9 mouse cellular contexts compared by ENCODE assay signal in genomic region chr15:31207346-31208093, GRCm38 (mm10). TPM values are rescaled to one million over a fixed set of nuclear protein-coding genes. Genes with fewer than 3 reads are reported as not detected.
A peak's percentile ranks its signal among the peaks of the same experiment; 100 is the strongest.
DNase-seq lines count a peak whose midpoint lies in the region; ATAC-seq lines count a peak whose summit lies in the region.
"Had no signal": no experiment of that assay in that cellular context is flagged by ENCODE, and none has a peak within 500 bp of the region (broad histone marks: within the 10 kb centered on the region; RNA-seq: fewer than 3 reads in every experiment).

No protein-coding gene starts in this region.

- peak; percentile 40; the same call in 1 of the 2 replicates for ATAC-seq in cerebellum, adult (ENCODE audit: insufficient number of reproducible peaks, low FRiP score, low TSS enrichment)

- DNase-seq in cerebellum, adult 8-10 months = no peak
- DNase-seq in layer of hippocampus, postnatal 14 days (ENCODE audit: low spot score in 2 of 2) = peak; percentile 22 to 55
- no peak for DNase-seq in layer of hippocampus, adult 18-20 months (ENCODE audit: low spot score in 2 of 2)
- DNase-seq in gastrocnemius, adult 8-10 months (ENCODE audit: low spot score in 2 of 2) = peak; percentile 54 to 59
- DNase-seq in kidney, postnatal 4 days = peak; percentile 47 to 60
- DNase-seq in adrenal gland, postnatal 10 days = no peak
- DNase-seq in embryo, embryonic 10.5 days (ENCODE audit: low spot score) = no peak
- DNase-seq: adrenal gland, postnatal 36 days had no signal

RNA-seq across cellular contexts. Expression of gene Dap, which starts 16.6 kb away (rescaled TPM):
- total RNA-seq in layer of hippocampus, postnatal 14 days (2021) = 10 to 100 TPM; 14.7 to 17.0 TPM
- total RNA-seq in layer of hippocampus, adult 18-20 months (2021) = 1 to 10 TPM; 7.5 to 8.5 TPM
- total RNA-seq in gastrocnemius, adult 8-10 months (2022) = 1 to 10 TPM; 4.3 to 9.4 (median 4.8) TPM
- total RNA-seq in adrenal gland, postnatal 10 days (2021) = 10 to 100 TPM; 71.1 to 81.2 TPM

Comparison
In these comparisons a context has a peak if more than half of its experiments do, and no peak if none do; other contexts are left out.
1. DNase-seq: peak in layer of hippocampus, postnatal 14 days (2 of 2), gastrocnemius, adult 8-10 months (2 of 2) and kidney, postnatal 4 days (2 of 2); none in cerebellum, adult 8-10 months (single experiment), layer of hippocampus, adult 18-20 months (0 of 2), adrenal gland, postnatal 10 days (single experiment) and embryo, embryonic 10.5 days (single experiment).